Mouse (Mus musculus) kidney, adult 2 months (tissue): ENCODE measurements at regions not wholly inside any gene's neighbourhood (a gene's known extent, or its start where the extent isn't known, plus 50 kb on each side); places are given as distances from the start of the nearest gene placed in this dataset.

ENCODE experiments used
- CTCF ChIP-seq: fragments of 200-500 bp; conservative IDR thresholded peaks from 2 replicates; pipeline ENCODE4 v1.5.1; 2011; ENCODE audit warnings: low read depth, mild to moderate bottlenecking, control low read depth, low read length, moderate library complexity, mixed read lengths; ENCODE audit not compliant: insufficient read depth, insufficient read length
- POLR2A ChIP-seq: fragments of 200-500 bp; IDR thresholded peaks from one replicate; pipeline ENCODE4 v1.6.1; 2011; ENCODE audit warnings: low read depth, low read length, control low read depth

DNA sequence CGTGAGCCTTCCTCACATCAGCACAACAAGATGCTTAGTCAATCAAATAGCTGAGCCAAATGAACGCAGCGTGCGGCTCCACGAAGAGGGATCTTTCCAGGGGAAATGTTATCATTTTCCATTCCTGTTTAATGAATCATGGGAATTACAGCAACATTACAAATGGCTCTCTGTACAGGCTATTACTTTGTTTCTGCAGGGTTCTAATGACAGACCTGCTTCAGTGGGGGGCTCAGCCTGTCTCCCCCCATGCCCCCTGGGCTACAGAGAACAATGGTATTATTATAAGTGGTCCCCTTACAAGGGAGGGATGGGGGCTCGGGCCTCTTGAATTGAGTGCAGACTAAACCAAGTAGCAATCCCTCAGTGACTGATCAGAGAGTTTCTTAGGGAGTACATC lies 144.3 kb upstream of the Csf3r start:
- TF ChIP-seq CTCF (no peak), POLR2A (no peak)
